Mouse (Mus musculus): ENCODE measurements around the gene Aplnr. TPM values are rescaled to one million over a fixed set of nuclear protein-coding genes. Genes with fewer than 3 reads are reported as not detected.

The Aplnr gene
- total RNA-seq, 2 experiments from 2014 or later, result 93.4 to 104 TPM

DNA sequence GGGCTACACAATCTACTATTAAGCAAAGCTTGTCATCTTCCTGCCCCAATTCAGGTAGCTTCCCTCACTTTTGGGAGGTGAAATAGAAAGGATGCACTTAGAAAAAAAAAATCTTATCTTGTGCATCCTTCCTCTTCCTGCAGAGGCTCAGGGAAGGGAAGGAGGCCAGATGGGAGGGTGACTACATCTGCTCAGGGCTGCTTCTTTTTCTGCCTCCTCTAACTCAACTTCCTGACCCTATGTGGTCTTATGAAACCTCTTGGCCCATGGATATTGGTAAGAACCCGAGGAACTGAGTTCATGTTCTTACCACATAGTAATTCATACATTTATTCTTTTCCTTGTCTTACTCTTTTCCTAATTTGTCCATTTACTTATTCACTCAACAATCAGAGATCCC lies 926 bp upstream of the Aplnr start:
- DNase-seq, result no peak
- intact Hi-C loops (cut with DNase I), result loop anchor here (5.0 kb wide), 1 partner anchor 37 kb away; no protein-coding TSS in a partner anchor

GRCm38 (mm10) chr2:85136831-85137520 lies 951 bp downstream of the Aplnr start:
- intact Hi-C loops (cut with DNase I), result loop anchor here (5.0 kb wide), 1 partner anchor 35 kb away; no protein-coding TSS in a partner anchor
- no peak for DNase-seq

- no peak for DNase-seq
- intact Hi-C loops (cut with DNase I), result loop anchor here (5.0 kb wide), 1 partner anchor 35 kb away; no protein-coding TSS in a partner anchor
Measured at GRCm38 (mm10) chr2:85137601-85138140, 1.6 kb downstream of the Aplnr start.

DNA sequence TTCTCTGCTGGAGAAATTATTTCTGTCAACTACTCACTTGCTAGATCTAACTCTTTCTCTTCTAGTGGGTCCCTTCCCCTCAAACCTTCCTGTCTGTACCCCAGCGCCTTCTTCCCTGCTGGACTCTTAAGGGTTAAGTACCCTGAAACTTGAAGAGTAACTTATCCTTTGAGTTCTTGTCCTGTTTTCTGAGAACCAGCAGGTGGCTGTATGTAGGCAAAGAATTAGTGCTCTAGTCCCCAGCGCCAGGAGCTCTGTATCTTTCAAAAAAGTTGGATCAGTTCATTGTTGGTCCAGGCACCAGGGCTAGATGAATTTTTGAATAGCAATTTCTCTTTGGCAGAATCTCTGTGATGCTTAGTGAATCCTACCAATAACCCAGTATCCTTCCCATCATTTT lies 2.1 kb downstream of the Aplnr start:
- intact Hi-C loops (cut with DNase I), result loop anchor here (5.0 kb wide), 1 partner anchor 34 kb away; no protein-coding TSS in a partner anchor
- no peak for DNase-seq

GRCm38 (mm10) chr2:85139393-85139792 lies 3.4 kb downstream of the Aplnr start:
- intact Hi-C loops (cut with DNase I), result loop anchor here (5.0 kb wide), 1 partner anchor 33 kb away; no protein-coding TSS in a partner anchor
- DNase-seq, result no peak

DNA sequence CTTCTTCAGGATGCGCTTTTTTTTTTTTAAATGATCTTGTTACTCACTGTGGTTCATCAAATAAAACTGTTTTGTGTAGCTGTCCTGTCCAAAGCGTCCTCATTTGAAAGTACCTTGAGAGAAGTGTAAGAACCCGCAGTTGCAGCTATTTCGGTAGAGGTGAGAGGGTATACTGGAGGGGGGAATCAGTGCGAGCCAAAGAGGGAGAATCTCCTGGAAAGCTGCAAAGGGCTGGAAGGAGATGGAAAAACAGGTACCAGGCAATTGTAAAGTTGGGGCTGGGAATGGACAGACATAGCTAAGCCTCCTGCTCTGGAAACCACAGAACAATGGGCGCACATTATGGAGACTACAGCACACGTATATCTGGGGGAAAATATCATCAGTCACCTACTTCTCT lies 3.8 kb downstream of the Aplnr start:
- intact Hi-C loops (cut with DNase I), result loop anchor here (5.0 kb wide), 1 partner anchor 32 kb away; no protein-coding TSS in a partner anchor
- no peak for DNase-seq

- intact Hi-C loops (cut with DNase I), result no loop called here
- DNase-seq, result no peak
Measured at GRCm38 (mm10) chr2:85140833-85141232, 4.8 kb downstream of the Aplnr start.

DNA sequence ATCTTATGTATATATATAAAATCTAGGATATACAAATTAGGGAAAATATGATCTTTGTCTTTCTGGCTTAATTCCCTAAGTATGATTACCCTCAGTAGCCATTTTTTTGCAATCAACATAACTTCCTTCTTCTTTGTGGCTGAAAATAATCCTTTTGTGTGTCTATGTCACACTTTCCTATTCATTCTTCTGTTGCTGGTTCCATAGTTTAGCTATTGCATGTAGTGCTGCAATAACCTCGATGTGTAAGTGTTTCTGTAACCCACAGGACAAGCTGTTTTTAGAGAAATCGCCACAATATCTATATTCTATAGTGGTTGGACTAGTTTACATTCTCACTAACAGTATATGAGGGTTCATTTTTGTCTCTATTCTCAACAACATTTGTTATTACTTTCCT lies 8.9 kb downstream of the Aplnr start:
- no peak for DNase-seq
- intact Hi-C loops (cut with DNase I), result no loop called here

- intact Hi-C loops (cut with DNase I), result no loop called here
- DNase-seq, result no peak
Measured at GRCm38 (mm10) chr2:85145346-85145745, 9.3 kb downstream of the Aplnr start.

DNA sequence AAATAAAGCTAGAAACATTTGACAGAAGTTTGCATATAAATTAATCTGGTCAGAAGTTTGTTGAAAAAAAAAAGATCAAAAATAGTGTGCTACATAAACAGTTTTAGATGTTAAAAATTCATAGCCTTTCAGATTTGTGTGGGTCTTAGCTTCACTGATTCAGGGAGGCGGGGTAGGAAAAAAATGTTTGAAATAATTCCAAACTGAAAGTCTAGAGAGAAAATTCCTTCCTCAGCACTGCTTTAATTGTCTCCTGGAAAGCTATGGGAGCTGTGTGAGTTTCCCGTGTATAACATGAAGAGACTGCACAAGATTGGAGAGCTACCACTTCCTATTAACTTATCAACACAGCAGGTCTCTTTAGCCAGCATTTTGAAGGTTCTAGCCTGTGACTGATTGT lies 11.5 kb downstream of the Aplnr start:
- intact Hi-C loops (cut with DNase I), result no loop called here
- no peak for DNase-seq

DNA sequence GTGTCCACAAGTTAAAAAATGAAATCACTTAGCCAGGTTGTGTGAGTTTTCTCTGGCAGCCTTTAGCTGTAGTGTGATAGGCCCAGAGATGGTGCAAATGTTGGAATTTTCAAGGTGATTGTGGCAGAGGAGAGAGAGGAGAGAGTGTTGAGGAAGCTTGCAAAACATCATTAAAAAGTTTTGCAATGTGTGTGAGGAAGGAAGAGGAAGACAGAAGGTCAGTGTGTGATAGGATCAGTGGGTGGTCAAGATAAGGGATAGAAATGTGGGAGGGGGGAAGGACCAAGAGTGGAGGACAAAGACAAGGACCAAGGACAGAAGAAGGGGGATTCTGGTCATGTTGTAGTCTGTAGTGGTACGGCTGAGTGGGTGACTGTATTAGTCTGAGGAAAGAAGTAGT lies 14.3 kb downstream of the Aplnr start:
- intact Hi-C loops (cut with DNase I), result no loop called here
- DNase-seq, result no peak

DNA sequence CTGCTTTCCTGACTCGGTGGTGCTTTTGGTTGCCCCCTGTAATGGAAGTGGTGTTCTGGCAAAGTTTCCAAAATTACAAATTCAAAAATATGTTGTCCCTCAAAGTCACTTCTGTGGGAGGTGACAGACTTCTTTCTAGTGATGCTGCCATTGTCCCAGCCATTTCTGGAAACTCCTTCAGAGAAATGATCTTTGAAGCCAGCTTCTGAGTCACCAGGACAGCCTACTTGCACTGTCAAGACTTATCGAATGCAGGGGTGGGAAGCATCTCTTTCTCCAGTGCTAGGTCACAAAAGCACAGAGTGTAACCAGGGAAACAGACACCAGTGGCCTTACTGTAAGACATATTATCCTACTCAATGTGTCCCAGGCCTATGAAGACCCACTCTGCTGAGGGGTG lies 15.2 kb downstream of the Aplnr start:
- no peak for DNase-seq
- intact Hi-C loops (cut with DNase I), result no loop called here

DNA sequence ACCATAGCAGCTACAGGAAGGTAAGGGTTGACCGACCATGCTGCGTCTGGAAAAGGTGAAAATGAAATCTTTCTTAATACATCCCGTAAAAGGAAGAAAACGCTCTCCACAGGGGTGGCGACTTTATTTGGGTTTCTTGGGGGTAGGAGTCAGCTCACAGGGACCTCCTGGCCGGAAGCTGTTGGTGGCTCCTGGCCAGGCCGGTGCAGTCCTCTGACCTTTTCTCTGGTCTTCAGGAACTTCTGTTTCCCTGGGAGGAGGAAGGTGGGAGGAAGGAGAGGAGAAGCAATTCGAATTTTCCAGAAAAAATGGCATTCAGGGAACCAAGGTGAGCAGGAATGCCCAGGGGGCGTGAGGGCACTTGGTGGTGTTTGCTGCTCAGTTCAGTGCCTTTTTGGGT lies 19.3 kb downstream of the Aplnr start:
- peak; percentile 44 to 48 for DNase-seq

DNA sequence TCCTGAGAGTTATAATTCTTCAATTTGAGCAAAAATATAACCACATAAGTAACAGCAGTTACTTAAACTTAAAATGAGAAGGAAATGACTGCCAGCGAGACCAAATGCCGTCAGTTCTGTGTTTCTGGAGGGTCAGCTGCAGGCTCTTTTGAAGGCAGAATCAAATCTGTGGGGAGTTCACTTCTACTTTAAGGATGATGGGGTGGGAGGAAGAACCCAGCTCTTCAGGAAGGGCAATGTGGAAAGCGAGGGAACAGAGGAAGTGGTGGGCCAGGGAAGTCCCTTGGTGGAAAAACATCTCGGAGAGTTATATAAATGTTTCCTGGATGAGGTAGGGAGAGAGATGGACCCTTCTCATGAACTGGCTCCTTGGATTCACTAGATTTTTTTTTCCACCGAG lies 20.1 kb downstream of the Aplnr start:
- DNase-seq, result no peak
- intact Hi-C loops (cut with DNase I), result no loop called here

More for the DNA sequence above, 19.3 kb downstream of the Aplnr start:
- intact Hi-C loops (cut with DNase I), result no loop called here

DNA sequence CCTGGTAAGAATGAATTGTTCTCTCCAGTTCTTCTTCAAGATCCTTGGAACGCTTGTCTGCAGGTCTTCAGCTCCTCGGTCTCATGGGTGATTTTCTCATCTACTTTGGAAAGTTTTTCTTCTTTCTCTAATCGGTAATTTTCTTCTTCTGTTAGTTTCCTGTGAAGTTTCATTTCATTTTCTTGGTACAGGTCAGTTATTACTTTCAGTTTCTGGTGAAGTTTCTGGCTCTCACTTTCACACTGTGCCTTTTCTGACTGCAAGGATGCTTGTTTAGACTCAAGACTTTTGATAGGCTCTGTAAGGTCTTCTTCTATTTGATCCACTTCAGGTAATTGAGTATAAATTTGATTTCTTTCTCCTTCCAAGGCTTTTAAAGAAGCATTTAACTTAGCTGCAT lies 21.4 kb downstream of the Aplnr start:
- DNase-seq, result no peak

GRCm38 (mm10) chr2:85160901-85161637 lies 25.0 kb downstream of the Aplnr start:
- intact Hi-C loops (cut with DNase I), result no loop called here
- no peak for DNase-seq

More for the DNA sequence above, 21.4 kb downstream of the Aplnr start:
- intact Hi-C loops (cut with DNase I), result no loop called here

- DNase-seq, result no peak
- intact Hi-C loops (cut with DNase I), result no loop called here
Measured at GRCm38 (mm10) chr2:85161638-85162093, 25.6 kb downstream of the Aplnr start.

DNA sequence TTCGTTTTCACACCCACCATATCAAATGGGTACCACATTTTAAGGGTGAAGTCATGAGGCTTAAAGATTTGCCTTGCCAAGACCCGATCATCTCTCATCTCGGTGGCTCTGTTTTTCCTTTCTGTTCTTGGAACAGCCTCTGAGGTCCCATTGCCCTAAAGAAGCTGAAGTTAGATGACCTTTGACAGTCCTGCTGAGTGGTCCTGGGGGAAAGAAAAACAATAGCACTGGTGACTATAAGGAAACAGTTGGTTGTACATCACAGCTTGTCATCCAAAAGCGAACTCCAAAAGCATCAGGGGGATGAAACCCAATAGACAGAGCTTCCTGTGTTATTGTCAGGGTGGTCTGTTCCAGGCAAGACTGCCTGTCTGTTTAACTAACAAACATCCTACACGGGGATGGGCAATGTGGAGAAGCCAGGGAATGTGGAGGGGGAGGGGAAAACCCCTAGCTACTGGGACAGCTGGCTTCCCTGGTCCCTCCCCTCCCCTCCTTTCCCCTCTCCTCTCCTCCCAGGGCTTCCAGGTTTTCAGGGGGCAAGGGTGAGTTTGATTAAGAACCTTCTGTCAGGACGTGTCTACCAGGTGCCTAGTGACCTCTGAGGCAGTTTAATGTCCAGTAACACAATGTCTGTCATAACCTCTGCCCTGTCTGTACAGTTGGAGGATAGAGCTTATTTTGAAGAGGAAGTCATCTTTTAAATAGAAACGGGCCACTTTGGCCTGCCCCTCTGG lies 27.5 kb downstream of the Aplnr start:
- DNase-seq, result peak in 1 of 2 experiments; percentile 19
- intact Hi-C loops (cut with DNase I), result no loop called here

DNA sequence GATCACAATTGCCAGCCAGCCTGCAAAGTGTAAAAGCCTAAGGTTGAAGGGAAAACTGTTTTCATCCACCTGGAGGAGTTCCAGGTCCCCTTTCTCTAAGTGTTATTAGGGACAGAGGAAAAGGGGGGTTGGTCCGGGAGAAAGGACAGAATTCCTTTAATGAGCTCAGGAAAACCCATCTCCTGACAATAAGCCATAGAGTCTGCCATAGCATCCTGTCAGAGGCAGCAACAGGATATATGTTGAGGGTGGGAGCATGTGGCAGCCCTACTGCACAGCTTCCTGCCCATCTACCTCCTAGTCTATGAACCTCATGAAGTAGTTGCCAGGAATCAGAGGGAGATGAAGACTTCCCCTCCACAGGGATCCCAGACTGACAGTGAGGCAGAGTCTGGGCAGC lies 31.6 kb downstream of the Aplnr start:
- intact Hi-C loops (cut with DNase I), result no loop called here

DNA sequence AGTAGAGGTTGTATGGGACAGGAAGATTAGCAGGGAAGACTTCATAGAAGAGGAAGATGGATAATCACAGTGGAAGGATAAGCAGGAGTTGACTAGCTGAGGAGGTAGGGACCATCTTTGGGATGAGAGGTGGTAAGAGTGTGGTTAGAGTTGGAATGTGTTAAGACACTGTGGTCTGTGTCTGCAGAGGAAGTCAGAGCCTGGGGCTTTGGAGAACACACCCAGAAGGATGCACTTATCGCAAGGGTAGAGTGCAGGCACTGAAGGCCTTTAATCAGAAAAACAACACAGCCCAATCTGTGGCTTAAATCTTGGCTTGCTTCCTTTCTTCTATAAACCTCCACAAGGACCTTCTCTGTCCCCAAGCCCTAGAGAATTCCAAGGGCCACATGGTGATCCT lies 32.3 kb downstream of the Aplnr start:
- DNase-seq, result no peak
- intact Hi-C loops (cut with DNase I), result no loop called here

More for the DNA sequence above, 31.6 kb downstream of the Aplnr start:
- DNase-seq, result peak in 1 of 2 experiments; percentile 15
